Mouse (Mus musculus) lung, postnatal 14 days (tissue): Measurements from ENCODE around the gene Nfu1.
"Not testable (repeated sequence)": the region's sequence is repeated elsewhere in the genome, so short reads cannot be mapped to it uniquely, and the experiment has no call there.

Source experiments
- DNase-seq: peaks from one replicate; pipeline ENCODE4 v3.0.0; 2021

Gene Nfu1

DNA sequence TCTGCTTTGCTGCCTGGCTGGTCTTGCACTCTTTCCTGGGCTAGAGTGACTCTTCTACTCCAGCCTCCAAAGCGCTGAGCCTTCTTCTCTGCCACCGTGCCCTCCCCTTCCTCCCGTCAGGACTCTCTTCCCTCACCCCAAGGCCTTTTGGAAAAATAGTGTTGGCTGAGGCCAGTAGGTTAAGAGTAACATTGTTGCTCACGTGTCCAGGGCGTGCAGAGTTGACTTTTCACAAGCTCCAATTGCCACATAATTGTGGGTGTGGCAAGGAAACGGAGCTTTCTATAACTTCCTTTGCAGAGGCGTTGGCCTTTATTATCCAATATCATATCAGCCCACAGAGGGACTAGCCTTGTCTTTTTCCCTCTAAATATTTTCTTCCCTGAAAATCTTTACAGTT, 17.9 kb downstream of the Nfu1 start:
- DNase-seq: peak; percentile 28

DNA sequence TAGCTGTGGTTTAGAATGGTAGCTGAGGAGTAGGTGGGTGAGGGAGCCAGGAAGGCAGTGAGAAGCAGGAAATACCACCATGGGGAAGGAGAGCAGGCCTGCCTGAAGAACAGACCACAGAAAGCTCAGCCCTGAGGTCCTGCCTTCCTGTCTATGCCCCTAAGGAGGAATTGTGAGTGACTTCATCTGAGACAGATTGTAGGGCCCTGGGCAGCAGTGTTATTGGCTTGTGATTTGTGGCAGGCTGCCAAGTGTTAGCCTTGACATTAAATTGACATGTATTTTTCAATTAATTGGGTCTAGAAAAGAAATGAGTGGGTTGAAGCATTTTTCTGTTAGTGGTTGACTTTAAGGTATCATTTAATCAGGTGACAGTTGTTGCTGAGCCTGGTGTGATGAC, 19.8 kb downstream of the Nfu1 start:
- no peak for DNase-seq

DNA sequence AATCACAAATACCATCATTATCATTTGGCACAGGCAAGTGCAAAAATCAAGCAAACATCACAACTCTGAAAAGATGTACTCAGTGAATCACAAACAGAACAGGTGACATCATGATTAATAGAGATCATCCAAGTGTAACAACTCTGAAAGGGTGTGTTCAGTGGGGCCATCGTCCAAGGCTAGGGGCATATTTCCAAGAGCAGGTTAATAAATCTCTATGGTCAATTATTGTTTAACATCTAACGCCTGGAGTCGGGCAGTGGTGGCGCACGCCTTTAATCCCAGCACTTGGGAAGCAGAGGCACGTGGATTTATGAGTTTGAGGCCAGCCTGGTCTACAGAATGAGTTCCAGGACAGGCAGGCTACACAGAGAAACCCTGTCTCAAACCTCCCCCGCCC, 22.3 kb downstream of the Nfu1 start:
- DNase-seq: not testable (repeated sequence)

DNA sequence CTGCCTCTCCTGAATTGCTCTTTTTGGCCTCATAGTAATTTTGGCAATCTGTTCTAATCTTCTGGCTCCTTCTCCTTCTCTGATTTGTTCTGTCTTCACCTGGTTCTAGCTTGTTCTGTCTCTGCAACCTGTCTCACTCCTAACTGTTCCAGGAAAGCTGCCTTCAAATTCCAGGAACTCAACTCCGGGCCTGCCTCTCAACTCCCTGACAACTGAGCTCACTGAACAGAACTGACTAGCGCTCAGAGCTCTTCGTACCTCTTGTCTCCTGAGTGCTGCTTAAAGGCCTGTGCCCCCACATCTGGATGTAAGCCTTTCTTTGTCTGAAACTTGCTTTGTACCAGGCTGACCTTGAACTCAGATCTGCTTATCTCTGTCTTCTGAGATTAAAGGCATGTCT, 23.4 kb downstream of the Nfu1 start:
- DNase-seq: no peak

- DNase-seq: no peak
Observed at GRCm38 (mm10) chr6:87034395-87034794, 25.4 kb downstream of the Nfu1 start.

- no peak for DNase-seq
Observed at GRCm38 (mm10) chr6:87037826-87038620, 29.0 kb downstream of the Nfu1 start.

DNA sequence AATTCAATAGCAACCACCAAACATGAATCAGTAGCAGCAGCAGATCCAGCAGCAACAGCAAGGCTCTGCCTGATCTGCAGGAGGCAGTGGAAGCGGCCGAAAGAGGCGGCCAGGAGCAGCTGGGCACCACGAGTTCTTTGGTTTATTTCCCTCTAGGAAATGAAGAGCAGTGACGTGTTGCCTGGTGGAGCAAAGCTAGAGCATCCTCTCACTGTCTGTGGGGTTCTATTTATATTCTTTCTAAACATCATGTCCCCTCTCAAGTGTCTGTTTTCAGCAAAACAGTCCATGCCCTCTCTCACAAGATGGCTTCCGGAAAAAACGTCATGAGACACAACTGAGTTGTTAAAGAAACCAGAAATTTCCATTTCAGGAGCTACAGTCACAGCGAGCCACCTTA, 30.1 kb downstream of the Nfu1 start:
- no peak for DNase-seq

- DNase-seq: no peak
Observed at GRCm38 (mm10) chr6:87040971-87041370, 31.9 kb downstream of the Nfu1 start.

- no peak for DNase-seq
Observed at GRCm38 (mm10) chr6:87041431-87041830, 32.4 kb downstream of the Nfu1 start.

DNA sequence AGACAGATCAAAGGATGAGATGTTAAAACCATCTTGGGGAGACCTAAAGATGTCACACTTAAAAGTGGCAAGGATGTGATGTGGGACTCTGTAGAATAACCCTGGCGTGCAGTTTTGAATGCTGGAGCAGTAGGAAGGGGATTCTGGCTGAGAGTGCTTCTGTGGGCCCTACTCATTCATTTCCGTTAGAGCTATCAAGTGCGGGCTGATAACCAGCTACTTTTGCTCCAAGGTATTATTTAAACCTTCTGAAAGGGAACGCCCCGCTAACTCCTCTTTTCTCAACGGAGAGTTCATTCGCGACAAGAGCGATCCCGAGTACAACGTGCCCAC, 32.9 kb downstream of the Nfu1 start:
- DNase-seq: no peak

- DNase-seq: peak; percentile 96
Observed at GRCm38 (mm10) chr6:87042337-87043130, 33.5 kb downstream of the Nfu1 start, which contains the start of gene Gfpt1. Gene Gfpt1 (plus strand): TSS chr6:87042846.

GRCm38 (mm10) chr6:87043131-87043516, 34.1 kb downstream of the Nfu1 start:
- no peak for DNase-seq

DNA sequence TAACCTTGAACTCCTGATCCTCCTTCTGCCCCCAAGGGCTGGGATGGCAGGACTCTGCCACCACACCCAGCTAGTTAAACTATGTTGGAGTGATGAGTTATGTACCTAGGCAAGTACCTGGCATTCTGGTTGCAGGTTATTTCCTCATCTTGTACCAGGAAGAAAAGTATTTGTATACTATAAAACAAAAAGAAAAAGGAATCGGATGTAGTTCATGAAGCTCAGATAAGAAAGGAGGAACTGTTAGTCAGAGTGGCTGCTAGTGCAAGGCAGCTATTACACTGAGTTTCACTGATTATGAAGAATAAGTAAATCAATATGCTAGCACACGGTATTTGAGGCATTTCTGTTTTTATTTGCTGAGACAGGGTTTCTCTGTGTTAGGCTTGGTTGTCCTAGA, 35.9 kb downstream of the Nfu1 start:
- no peak for DNase-seq

- DNase-seq: no peak
Observed at GRCm38 (mm10) chr6:87045507-87045906, 36.5 kb downstream of the Nfu1 start.

GRCm38 (mm10) chr6:87048712-87049111, 39.7 kb downstream of the Nfu1 start:
- DNase-seq: not testable (repeated sequence)

- DNase-seq: no peak
Observed at GRCm38 (mm10) chr6:87051886-87052425, 42.9 kb downstream of the Nfu1 start.

DNA sequence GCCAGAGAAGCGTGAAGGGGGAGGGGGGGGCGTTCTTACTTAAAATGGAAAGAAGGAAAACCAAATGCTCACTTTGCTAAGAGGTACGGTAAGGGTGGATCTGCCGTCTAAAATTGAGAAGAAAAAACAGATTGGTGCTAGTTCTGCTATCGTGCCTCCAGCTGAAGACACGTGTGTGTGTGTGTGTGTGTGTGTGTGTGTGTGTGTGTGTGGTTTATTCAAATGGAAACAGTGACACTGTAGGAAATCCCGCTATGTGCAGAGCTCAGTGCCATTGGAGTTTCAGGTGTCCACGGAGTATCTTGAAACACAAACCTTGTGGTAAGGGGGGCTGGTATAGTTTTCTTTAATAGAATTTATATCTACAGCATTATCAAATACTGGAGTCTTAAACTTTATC, 45.2 kb downstream of the Nfu1 start:
- no peak for DNase-seq

DNA sequence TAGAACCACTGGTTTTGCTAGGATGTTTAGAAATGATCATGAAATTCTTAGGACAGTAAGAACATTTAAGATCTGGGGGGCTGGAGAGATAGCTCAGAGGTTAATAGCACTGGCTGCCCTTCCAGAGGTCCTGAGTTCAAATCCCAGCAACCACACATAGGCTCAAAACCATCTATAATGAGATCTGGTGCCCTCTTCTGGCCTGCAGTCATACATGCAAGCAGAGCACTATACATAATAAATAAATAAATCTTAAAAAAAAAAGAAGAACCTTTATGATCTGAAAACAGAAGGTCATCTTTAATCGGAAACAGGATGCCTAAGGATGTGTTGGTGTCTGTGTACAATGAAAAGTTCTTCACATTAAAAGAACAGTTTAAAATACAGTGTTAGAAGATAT, 50.7 kb downstream of the Nfu1 start:
- DNase-seq: no peak

- DNase-seq: no peak
Observed at GRCm38 (mm10) chr6:87063586-87063985, 54.5 kb downstream of the Nfu1 start.

GRCm38 (mm10) chr6:87068209-87068608, 59.2 kb downstream of the Nfu1 start:
- DNase-seq: no peak

GRCm38 (mm10) chr6:87069195-87069900, 60.3 kb downstream of the Nfu1 start:
- DNase-seq: peak; percentile 34

- DNase-seq: no peak
Observed at GRCm38 (mm10) chr6:87070641-87071040, 61.6 kb downstream of the Nfu1 start.

DNA sequence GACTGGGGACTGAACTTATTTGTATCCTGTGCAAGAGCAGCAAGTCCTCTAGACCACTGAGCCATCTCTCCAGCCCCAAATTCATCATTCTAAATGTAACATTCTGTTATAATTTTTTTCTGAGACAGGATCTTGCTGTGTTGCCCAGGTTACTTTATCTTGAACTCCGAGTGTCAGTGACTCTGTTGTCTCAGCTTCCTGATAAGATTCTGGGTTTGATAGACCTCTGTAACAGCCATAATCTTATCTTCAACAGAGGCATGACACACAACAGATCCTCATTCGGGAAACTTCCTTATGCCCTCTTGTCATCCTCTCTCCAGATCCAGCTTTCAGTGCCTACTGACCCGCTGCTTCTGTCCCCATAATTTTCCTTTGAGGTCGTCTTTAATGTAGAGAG, 63.7 kb downstream of the Nfu1 start:
- DNase-seq: no peak
